Mouse (Mus musculus) bone marrow macrophage, adult 2 months (primary cell): ENCODE measurements around the gene Prkcz.

Experiments used
- CTCF ChIP-seq: IDR thresholded peaks from 2 replicates; pipeline ENCODE4 v1.5.1; 2012; ENCODE audit warnings: low read depth, mild to moderate bottlenecking, low read length, moderate library complexity
- POLR2A ChIP-seq: IDR thresholded peaks from 2 replicates; pipeline ENCODE4 v1.6.1; 2012; ENCODE audit warnings: mild to moderate bottlenecking, low read depth, low read length, borderline replicate concordance

GRCm38 (mm10) chr4:155301965-155302364, 59.2 kb downstream of the Prkcz start:
- TF ChIP-seq CTCF (no peak), POLR2A (no peak)
